Mouse (Mus musculus) neutrophil, adult 59 days (primary cell): ENCODE measurements around the gene Arhgef40. TPM values are rescaled to one million over a fixed set of nuclear protein-coding genes. Genes with fewer than 3 reads are reported as not detected.

ENCODE experiments used
- total RNA-seq, 2 experiments: library from RNA; stranded (reverse); gene quantifications; 1 replicate in 1 of 2; 2 replicates in 1 of 2; pipeline ENCODE4 v1.2.4; 2023

The Arhgef40 gene
- total RNA-seq, result 1 to 10 TPM; 5.1 to 8.1 TPM

DNA sequence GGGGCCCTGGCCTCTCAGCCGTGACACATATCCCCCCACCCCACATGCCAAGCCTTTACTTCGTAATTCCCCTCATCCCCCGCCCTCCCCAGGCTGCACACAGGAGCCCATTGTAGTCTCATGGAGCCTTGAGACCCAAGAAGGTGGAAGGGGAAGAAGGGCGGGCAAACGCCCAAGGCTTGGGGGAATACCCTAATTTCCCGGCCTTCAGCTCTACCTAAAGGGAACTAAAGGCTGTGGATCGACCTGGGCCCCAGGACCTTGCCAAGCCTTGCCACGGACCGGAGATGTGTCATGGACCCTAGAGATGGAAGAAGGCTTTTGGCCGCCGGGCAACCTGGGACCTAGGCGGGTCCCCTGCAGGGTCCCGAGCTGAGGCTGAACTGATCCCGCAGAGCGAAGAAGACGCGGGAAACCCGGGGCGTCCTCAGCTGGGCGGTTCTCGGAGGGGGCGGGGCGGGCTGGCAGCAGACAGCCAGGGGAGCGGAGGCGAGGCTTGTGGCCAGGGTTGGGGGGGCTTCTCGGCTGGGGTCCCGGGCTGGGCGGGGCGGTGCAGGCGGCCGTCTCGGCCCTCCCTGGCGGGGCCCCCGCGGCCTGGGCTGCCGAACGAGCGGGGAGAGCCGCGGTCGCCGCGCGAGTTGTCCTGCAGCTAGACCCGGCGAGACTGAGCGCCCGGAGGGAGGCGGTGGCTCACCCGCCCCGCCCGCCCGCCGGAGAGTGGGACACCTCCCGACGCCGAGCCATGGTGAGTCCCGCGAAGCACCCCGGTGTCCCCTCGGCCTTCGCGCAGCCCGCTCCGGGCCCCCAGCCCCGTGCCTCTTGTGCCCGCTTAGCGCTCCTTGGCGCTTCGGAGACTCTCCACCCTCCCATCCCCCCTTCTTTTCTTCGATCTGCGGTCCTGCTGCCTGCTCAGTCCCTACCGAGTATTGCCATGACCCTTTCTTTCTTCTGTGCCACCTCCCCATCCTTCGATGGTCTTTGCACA, at the start of gene Arhgef40:
Arhgef40 (plus strand) TSS at position 473 of the 985 bp plus-strand sequence.

GRCm38 (mm10) chr14:52015445-52016100, 31.1 kb downstream of the Arhgef40 start, which contains the start of gene Tmem253:
Gene Tmem253, plus strand, starts transcription at chr14:52015658.

DNA sequence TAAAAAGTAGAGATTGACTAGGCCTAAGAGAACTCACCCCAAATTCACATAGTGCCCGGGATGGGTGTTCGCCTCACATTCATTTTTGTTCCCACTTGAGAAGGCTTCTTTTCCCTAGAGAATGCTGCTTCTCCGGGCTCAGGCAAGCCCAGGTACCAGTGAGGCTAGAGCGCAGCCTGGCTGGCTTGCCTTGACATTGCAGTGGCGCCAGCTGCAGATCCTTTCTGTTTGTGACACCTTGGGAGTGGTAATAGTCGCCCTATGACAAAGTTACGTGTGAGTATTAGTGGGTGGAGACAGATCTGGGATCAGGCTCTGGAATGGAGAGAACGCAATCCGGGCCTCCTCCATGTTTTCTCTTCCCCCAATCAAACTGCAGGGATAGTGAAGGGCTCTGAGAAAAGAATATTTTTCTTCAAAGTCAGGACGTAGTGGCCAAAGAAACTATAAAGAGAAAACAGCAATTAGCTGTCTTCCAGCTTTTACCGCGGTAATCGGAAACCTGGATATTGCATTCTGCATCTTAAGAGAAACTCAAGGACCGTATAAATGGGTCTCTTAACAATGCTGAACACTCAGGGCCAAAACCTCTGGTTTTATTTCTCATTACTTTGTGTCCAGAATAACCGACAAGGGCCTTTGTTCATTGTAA, 36.1 kb downstream of the Arhgef40 start, which contains the start of gene Zfp219:
Zfp219 (minus strand) TSS at position 248 of the 652 bp plus-strand sequence.

DNA sequence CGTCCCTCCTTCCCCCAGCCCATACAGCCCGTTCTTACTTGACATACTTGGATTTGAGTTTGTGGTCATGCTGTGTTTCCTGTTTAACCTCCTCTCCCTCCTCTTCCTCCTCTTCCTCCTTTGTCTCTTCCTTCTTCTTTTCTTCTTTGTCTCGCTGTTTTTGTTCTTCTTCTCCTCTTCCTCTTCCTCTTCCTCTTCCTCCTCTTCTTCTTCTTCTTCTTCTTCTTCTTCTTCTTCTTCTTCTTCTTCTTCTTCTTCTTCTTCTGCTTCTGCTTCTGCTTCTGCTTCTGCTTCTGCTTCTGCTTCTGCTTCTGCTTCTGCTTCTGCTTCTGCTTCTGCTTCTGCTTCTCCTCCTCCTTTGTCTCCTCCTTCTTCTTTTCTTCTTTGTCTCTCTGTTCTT, 57.8 kb downstream of the Arhgef40 start, which contains the start of gene Olfr221:
Olfr221 (minus strand) TSS at position 101 of the 400 bp plus-strand sequence.

Other genes with a start within 250 kb of the Arhgef40 start
- not detected for gene Ang4, start 211.1 kb upstream of the Arhgef40 start, total RNA-seq
- gene AY358078, start 184.7 kb upstream of the Arhgef40 start, total RNA-seq, result not detected
- 10 to 100 TPM; 10.4 to 41.8 TPM for gene Ear6, start 131.0 kb upstream of the Arhgef40 start, total RNA-seq
- 10 to 100 TPM; 16.2 to 17.2 TPM for gene Mettl17, start 99.9 kb upstream of the Arhgef40 start, total RNA-seq
- under 1 TPM in 1 of 2 experiments, not detected in 1; 0.15 TPM for gene Slc39a2, start 91.8 kb upstream of the Arhgef40 start, total RNA-seq
- 1 to 10 TPM; 1.3 to 3.4 TPM for gene Ndrg2, start 70.6 kb upstream of the Arhgef40 start, total RNA-seq
- gene Tppp2, start 66.3 kb upstream of the Arhgef40 start, total RNA-seq, result not detected
- not detected for gene Rnase13, start 61.9 kb upstream of the Arhgef40 start, total RNA-seq
- gene Tmem253, start 30.9 kb downstream of the Arhgef40 start, total RNA-seq, result not detected
- 10 to 100 TPM; 10.4 to 14.2 TPM for gene Zfp219, start 36.0 kb downstream of the Arhgef40 start, total RNA-seq
- gene Olfr221, start 57.7 kb downstream of the Arhgef40 start, total RNA-seq, result not detected
- 100 to 1,000 TPM; 228 to 249 TPM for gene Hnrnpc, start 119.3 kb downstream of the Arhgef40 start, total RNA-seq
- gene Rpgrip1, start 126.0 kb downstream of the Arhgef40 start, total RNA-seq, result 1 to 10 TPM; 1.1 to 3.4 TPM
- gene Supt16, start 212.7 kb downstream of the Arhgef40 start, total RNA-seq, result 10 to 100 TPM; 51.3 to 54.7 TPM